Mouse (Mus musculus) MEL (cell line): Measurements from ENCODE around the gene Gramd1b. TPM values are rescaled to one million over a fixed set of nuclear protein-coding genes. Genes with fewer than 3 reads are reported as not detected.

Experiments
- DNase-seq: peaks from one replicate; pipeline ENCODE4 v3.0.0; 2011; ENCODE audit warnings: low read depth, low spot score
- H3K27ac ChIP-seq: 2 replicates; pipeline ENCODE4 v1.5.1; 2012; ENCODE audit warnings: low read depth, mild to moderate bottlenecking, control low read depth, low read length, moderate library complexity; ENCODE audit not compliant: control insufficient read depth
- H3K27me3 ChIP-seq, 2 experiments: fragments of 150-350 bp in 1 of 2; sonication (generic) in 1 of 2; 2 replicates each; pipeline ENCODE4 v1.6.1; 2012; ENCODE audit warnings: low read length in 2 of 2, mild to moderate bottlenecking in 2 of 2, improper control_type of control experiment in 1 of 2, moderate library complexity in 1 of 2; ENCODE audit not compliant: insufficient read depth in 2 of 2, control insufficient read depth in 1 of 2
- H3K36me3 ChIP-seq, 2 experiments: 2 replicates each; pipeline ENCODE4 v1.6.1; 2012 to 2014; ENCODE audit warnings: low read length in 2 of 2, improper control_type of control experiment in 1 of 2, inconsistent platforms in 1 of 2, mild to moderate bottlenecking in 1 of 2; ENCODE audit not compliant: insufficient read depth in 2 of 2, control insufficient read depth in 1 of 2
- H3K4me1 ChIP-seq, 2 experiments: fragments of 150-350 bp in 1 of 2; sonication (generic) in 1 of 2; 2 replicates each; pipeline ENCODE4 v1.6.1; 2012; ENCODE audit warnings: low read length in 2 of 2, improper control_type of control experiment in 1 of 2, mild to moderate bottlenecking in 1 of 2; ENCODE audit not compliant: insufficient read depth in 2 of 2, control insufficient read depth in 1 of 2
- H3K4me3 ChIP-seq, 2 experiments: fragments of 150-350 bp in 1 of 2; sonication (generic) in 1 of 2; 2 replicates each; pipeline ENCODE4 v1.5.1; 2012; ENCODE audit warnings: low read depth in 2 of 2, low read length in 2 of 2, mild to moderate bottlenecking in 2 of 2, moderate library complexity in 2 of 2, control low read depth in 1 of 2, improper control_type of control experiment in 1 of 2; ENCODE audit not compliant: control insufficient read depth in 1 of 2, insufficient read depth in 1 of 2
- H3K79me2 ChIP-seq: 2 replicates; pipeline ENCODE4 v1.6.1; 2012; ENCODE audit warnings: mild to moderate bottlenecking, low read length, moderate library complexity; ENCODE audit not compliant: control insufficient read depth, poor library complexity, insufficient read depth
- H3K9ac ChIP-seq: 2 replicates; pipeline ENCODE4 v1.6.1; 2012; ENCODE audit warnings: low read depth, mild to moderate bottlenecking, control low read depth, low read length, moderate library complexity; ENCODE audit not compliant: control insufficient read depth, poor library complexity, severe bottlenecking
- H3K9me3 ChIP-seq: fragments of 150-350 bp; sonication (generic); replicated peaks from 2 replicates; pipeline ENCODE4 v1.6.1; 2012; ENCODE audit warnings: mild to moderate bottlenecking, low read length, improper control_type of control experiment, moderate library complexity; ENCODE audit not compliant: insufficient read depth
- CHD2 ChIP-seq: IDR thresholded peaks from 2 replicates; pipeline ENCODE4 v1.6.1; 2011; ENCODE audit warnings: low read length, improper control_type of control experiment
- CTCF ChIP-seq, 3 experiments: IDR thresholded peaks in 2 of 3; conservative IDR thresholded peaks in 1 of 3; 2 replicates each; pipeline ENCODE4 v1.5.1; 2011 to 2012; ENCODE audit warnings: low read length in 3 of 3, low read depth in 2 of 3, mild to moderate bottlenecking in 2 of 3, improper control_type of control experiment in 1 of 3, inconsistent platforms in 1 of 3, mixed read lengths in 1 of 3, moderate library complexity in 1 of 3; ENCODE audit not compliant: control insufficient read depth in 1 of 3, insufficient read depth in 1 of 3, poor library complexity in 1 of 3, severe bottlenecking in 1 of 3
- E2F4 ChIP-seq: IDR thresholded peaks from 2 replicates; pipeline ENCODE4 v1.6.1; 2011; ENCODE audit warnings: low read depth, low read length, improper control_type of control experiment, borderline replicate concordance
- EP300 ChIP-seq, 2 experiments: IDR thresholded peaks; 2 replicates each; pipeline ENCODE4 v1.6.1; 2011; ENCODE audit warnings: improper control_type of control experiment in 2 of 2, low read length in 2 of 2, low read depth in 1 of 2, mild to moderate bottlenecking in 1 of 2
- ETS1 ChIP-seq: IDR thresholded peaks from 2 replicates; pipeline ENCODE4 v1.6.1; 2012; ENCODE audit warnings: low read depth, mild to moderate bottlenecking, inconsistent platforms, low read length, improper control_type of control experiment, moderate library complexity
- GABPA ChIP-seq: IDR thresholded peaks from 2 replicates; pipeline ENCODE4 v1.6.1; 2012; ENCODE audit warnings: low read depth, mild to moderate bottlenecking, inconsistent platforms, low read length, improper control_type of control experiment, moderate library complexity
- HCFC1 ChIP-seq: IDR thresholded peaks from 2 replicates; pipeline ENCODE4 v1.6.1; 2012; ENCODE audit warnings: low read depth, mild to moderate bottlenecking, inconsistent platforms, low read length, improper control_type of control experiment, moderate library complexity
- JUND ChIP-seq: IDR thresholded peaks from 2 replicates; pipeline ENCODE4 v1.6.1; 2011; ENCODE audit warnings: low read depth, mild to moderate bottlenecking, improper control_type of control experiment, low read length
- MAFK ChIP-seq: IDR thresholded peaks from 2 replicates; pipeline ENCODE4 v1.6.1; 2011; ENCODE audit warnings: low read depth, mild to moderate bottlenecking, low read length, improper control_type of control experiment, borderline replicate concordance
- MAX ChIP-seq: IDR thresholded peaks from 2 replicates; pipeline ENCODE4 v1.6.1; 2011; ENCODE audit warnings: low read length, improper control_type of control experiment
- MXI1 ChIP-seq: IDR thresholded peaks from 2 replicates; pipeline ENCODE4 v1.6.1; 2011; ENCODE audit warnings: mild to moderate bottlenecking, low read depth, low read length, improper control_type of control experiment
- MYC ChIP-seq: IDR thresholded peaks from 2 replicates; pipeline ENCODE4 v1.6.1; 2011; ENCODE audit warnings: low read depth, mild to moderate bottlenecking, low read length, improper control_type of control experiment, moderate library complexity
- POLR2A ChIP-seq, 2 experiments: IDR thresholded peaks; 2 replicates each; pipeline ENCODE4 v1.6.1; 2011 to 2012; ENCODE audit warnings: low read length in 2 of 2, mild to moderate bottlenecking in 2 of 2, control low read depth in 1 of 2, improper control_type of control experiment in 1 of 2, low read depth in 1 of 2, moderate library complexity in 1 of 2; ENCODE audit not compliant: control insufficient read depth in 1 of 2, insufficient read depth in 1 of 2, poor library complexity in 1 of 2
- POLR2AphosphoS2 ChIP-seq: IDR thresholded peaks from 2 replicates; pipeline ENCODE4 v1.6.1; 2011; ENCODE audit warnings: low read length, improper control_type of control experiment
- RCOR1 ChIP-seq: IDR thresholded peaks from 2 replicates; pipeline ENCODE4 v1.6.1; 2012; ENCODE audit warnings: low read depth, mild to moderate bottlenecking, inconsistent platforms, low read length, improper control_type of control experiment
- SIN3A ChIP-seq: IDR thresholded peaks from 2 replicates; pipeline ENCODE4 v1.6.1; 2012; ENCODE audit warnings: low read length, improper control_type of control experiment, inconsistent platforms
- TAL1 ChIP-seq: IDR thresholded peaks from 2 replicates; pipeline ENCODE4 v1.6.1; 2012; ENCODE audit warnings: mild to moderate bottlenecking, inconsistent platforms, low read length, moderate library complexity, mixed read lengths
- TBP ChIP-seq: IDR thresholded peaks from 2 replicates; pipeline ENCODE4 v1.8.0; 2011; ENCODE audit warnings: low read depth, low read length, improper control_type of control experiment
- USF1 ChIP-seq: IDR thresholded peaks from 2 replicates; pipeline ENCODE4 v1.6.1; 2014; ENCODE audit warnings: low read depth, mild to moderate bottlenecking, inconsistent platforms, low read length, improper control_type of control experiment, moderate library complexity
- ZC3H11A ChIP-seq: IDR thresholded peaks from 2 replicates; pipeline ENCODE4 v1.6.1; 2012; ENCODE audit warnings: low read depth, mild to moderate bottlenecking, inconsistent platforms, low read length, improper control_type of control experiment
- polyA plus RNA-seq, 2 experiments: library from polyadenylated mRNA; stranded (reverse) in 1 of 2; unstranded in 1 of 2; fragments of >175 nt in 1 of 2; fragments of >200 nt in 1 of 2; gene quantifications; 2 replicates each; pipeline versions ENCODE4 v1.2.1 to v1.2.4; 2012; ENCODE audit warnings: low replicate concordance in 2 of 2, low read depth in 1 of 2; ENCODE audit not compliant: insufficient read length in 2 of 2, insufficient read depth in 1 of 2, missing spikeins in 1 of 2
- total RNA-seq: library from RNA; depleted of rRNA; stranded (reverse); fragments of 300-350 nt; gene quantifications from 2 replicates; pipeline ENCODE4 v1.2.3, GENCODE M21; 2012

Gene Gramd1b
- total and polyA plus RNA-seq, 3 experiments = not detected

GRCm38 (mm10) chr9:40530536-40530935 is 647 bp downstream of the Gramd1b start:
- H3K79me2 ChIP-seq = no peaks in the 10 kb centered on the region
- no peak overlapping the region for H3K27ac ChIP-seq
- H3K4me3 ChIP-seq = no peak overlapping the region
- H3K9ac ChIP-seq = no peak overlapping the region
- H3K4me1 ChIP-seq = no peaks in the 10 kb centered on the region
- H3K36me3 ChIP-seq = no peaks in the 10 kb centered on the region
- TF ChIP-seq ETS1 (no peak), TAL1 (no peak), RCOR1 (no peak), E2F4 (no peak), SIN3A (no peak), EP300 (IDR thresholded peaks at IDR 0.05; ENCODE audit: low read depth in 1 of 2, low read length in 2 of 2) (no peak), GABPA (no peak), TBP (no peak), ZC3H11A (no peak), MYC (no peak), HCFC1 (no peak), CTCF (IDR thresholded peaks at IDR 0.05 in 2 of 3, conservative IDR thresholded peaks at IDR 0.05 in 1 of 3; ENCODE audit: control insufficient read depth in 1 of 3, insufficient read depth in 1 of 3, low read depth in 2 of 3, low read length in 3 of 3, poor library complexity in 1 of 3, severe bottlenecking in 1 of 3) (no peak), MAFK (no peak), JUND (no peak), POLR2AphosphoS2 (no peak)
- TF ChIP-seq, all 39 proteins: peak for 0
- Histone ChIP-seq H3K27me3 (no peaks in the 10 kb centered on the region), H3K9me3 (no peaks in the 10 kb centered on the region)
- DNase-seq = no peak

- Histone ChIP-seq H3K27me3 (no peaks in the 10 kb centered on the region), H3K9ac (no peak overlapping the region), H3K79me2 (no peaks in the 10 kb centered on the region), H3K36me3 (no peaks in the 10 kb centered on the region), H3K9me3 (no peaks in the 10 kb centered on the region), H3K27ac (no peak overlapping the region), H3K4me1 (no peaks in the 10 kb centered on the region), H3K4me3 (no peak overlapping the region)
- DNase-seq = no peak
- TF ChIP-seq TAL1 (no peak), CHD2 (no peak), POLR2A (IDR thresholded peaks at IDR 0.05; ENCODE audit: control insufficient read depth in 1 of 2, insufficient read depth in 1 of 2, low read depth in 1 of 2, low read length in 2 of 2, poor library complexity in 1 of 2) (no peak), USF1 (no peak), MXI1 (no peak), MAX (no peak), EP300 (IDR thresholded peaks at IDR 0.05; ENCODE audit: low read depth in 1 of 2, low read length in 2 of 2) (no peak), RCOR1 (no peak)
- TF ChIP-seq, all 39 proteins: peak for 0
Measured at GRCm38 (mm10) chr9:40528733-40529132, 2.5 kb downstream of the Gramd1b start.
